Mouse (Mus musculus): ENCODE results near the gene Smarcc2. TPM values are rescaled to one million over a fixed set of nuclear protein-coding genes. Genes with fewer than 3 reads are reported as not detected.
"Not testable (repeated sequence)": the region's sequence is repeated elsewhere in the genome, so short reads cannot be mapped to it uniquely, and the experiment has no call there.

Gene Smarcc2
- polyA plus RNA-seq, 1 experiment from 2014 or later: 109 TPM

DNA sequence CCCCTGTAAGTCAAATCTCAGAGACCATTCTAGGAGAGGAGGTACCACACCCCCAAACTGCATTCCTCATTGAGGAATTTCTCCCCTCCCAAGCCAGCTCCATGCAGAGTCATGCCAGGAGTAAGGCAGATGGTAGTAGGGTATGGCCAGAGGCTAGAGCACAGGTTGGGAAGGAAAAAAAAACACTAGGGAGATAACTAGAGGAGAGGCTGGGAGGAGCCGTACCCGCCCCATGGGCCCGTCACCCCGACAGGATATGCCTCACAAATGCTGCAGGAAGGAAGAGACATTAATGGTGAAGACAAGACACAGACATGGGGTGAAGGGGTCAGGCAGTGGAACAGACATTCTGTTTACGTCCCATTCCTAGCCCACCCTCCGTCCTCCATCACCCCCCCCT lies 32.4 kb downstream of the Smarcc2 start:
- H3K4me3 ChIP-seq (ENCODE audit: low read depth, low read length): peak overlapping the region; percentile 11
- H3K4me2 ChIP-seq (ENCODE audit: low read depth, low read length): 0 out of 2 replicates have a peak overlapping the region, but pooled peaks have one; percentile 14
- no peak for DNase-seq (ENCODE audit: low spot score)
- WGBS: 77% methylated on average over 6 of the region's 6 CpGs
- H3K27ac ChIP-seq (replicated peaks; ENCODE audit: low read depth, low read length): no peak overlapping the region
- H3K36me3 ChIP-seq (replicated peaks; ENCODE audit: control insufficient read depth, insufficient read depth, low read depth, low read length): peaks cover 15% of the 10 kb centered on the region
- no peak for ATAC-seq (replicated peaks; ENCODE audit: insufficient number of reproducible peaks, low FRiP score, low TSS enrichment, low read depth)
- H3K4me1 ChIP-seq (ENCODE audit: control insufficient read depth, insufficient read depth, low read length): peaks cover 4% of the 10 kb centered on the region; the same call in 1 of the 2 replicates
- no peaks in the 10 kb centered on the region for H3K27me3 ChIP-seq (ENCODE audit: control insufficient read depth, insufficient read depth, low read length)
- no peak overlapping the region for H3K9ac ChIP-seq (replicated peaks; ENCODE audit: low read length)
- no peaks in the 10 kb centered on the region for H3K9me3 ChIP-seq (replicated peaks; ENCODE audit: control insufficient read depth, low read length)

DNA sequence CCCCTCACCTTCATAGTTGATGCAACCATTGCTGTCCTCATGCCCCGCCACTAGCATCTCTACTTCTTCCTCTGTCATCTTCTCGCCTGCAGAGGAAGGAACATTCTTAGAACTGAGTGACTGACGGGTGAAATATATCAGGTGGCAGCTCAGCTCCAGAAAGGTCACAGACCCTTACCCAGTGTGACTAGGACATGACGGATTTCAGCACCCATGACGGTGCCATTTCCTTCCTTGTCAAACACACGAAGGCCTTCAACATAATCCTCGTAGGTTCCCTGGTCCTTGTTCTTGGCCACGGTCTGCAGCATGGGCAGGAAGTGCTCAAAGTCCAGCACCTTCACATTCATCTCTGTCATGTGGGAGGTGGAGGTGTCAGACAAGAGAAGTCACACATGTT lies 33.0 kb downstream of the Smarcc2 start:
- WGBS: 77% methylated on average over 8 of the region's 8 CpGs
- H3K9me3 ChIP-seq (replicated peaks; ENCODE audit: control insufficient read depth, low read length); H3K27me3 ChIP-seq (ENCODE audit: control insufficient read depth, insufficient read depth, low read length); ATAC-seq (replicated peaks; ENCODE audit: insufficient number of reproducible peaks, low FRiP score, low TSS enrichment, low read depth); H3K27ac ChIP-seq (replicated peaks; ENCODE audit: low read depth, low read length); DNase-seq (ENCODE audit: low spot score); H3K4me1 ChIP-seq (ENCODE audit: control insufficient read depth, insufficient read depth, low read length); H3K9ac ChIP-seq (replicated peaks; ENCODE audit: low read length): not testable (repeated sequence)
- H3K36me3 ChIP-seq (replicated peaks; ENCODE audit: control insufficient read depth, insufficient read depth, low read depth, low read length): peaks cover 13% of the 10 kb centered on the region
- peak overlapping the region; percentile 73 for H3K4me2 ChIP-seq (ENCODE audit: low read depth, low read length)
- peak overlapping the region; percentile 67 for H3K4me3 ChIP-seq (ENCODE audit: low read depth, low read length)

DNA sequence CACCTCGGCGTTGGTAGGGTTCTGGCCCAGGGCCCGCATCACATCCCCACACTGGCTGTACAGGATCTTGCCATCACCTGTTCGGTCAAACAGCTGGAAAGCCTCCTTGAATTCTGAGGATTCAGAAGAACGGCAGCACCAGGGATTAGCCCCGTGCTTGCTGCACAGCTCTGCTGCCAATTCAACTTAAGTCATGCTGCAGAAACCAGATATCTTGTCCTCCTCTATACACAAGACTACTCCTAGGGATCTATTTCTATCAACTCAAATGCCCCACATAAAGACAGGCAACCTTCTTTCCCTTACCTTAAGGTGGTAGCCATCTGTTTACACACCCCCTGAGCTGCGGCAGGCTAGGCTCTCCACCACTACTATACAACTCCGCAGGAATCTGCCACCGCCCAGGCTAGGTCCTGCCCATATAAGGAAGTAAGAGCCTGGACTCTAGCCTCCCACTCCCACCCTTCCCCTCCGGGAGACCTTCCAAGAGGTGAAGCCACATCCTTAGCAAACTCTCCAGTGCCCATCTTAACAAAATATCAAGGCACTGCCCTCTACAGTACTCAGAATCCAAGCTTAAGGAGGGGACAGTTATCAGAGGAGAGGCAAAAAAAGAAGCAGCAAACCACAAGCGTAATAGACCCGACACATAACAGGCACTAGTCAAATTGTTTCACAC lies 33.7 kb downstream of the Smarcc2 start:
- whole genome bisulfite sequencing: 31% methylated on average over 12 of the region's 12 CpGs
- peak; percentile 40; the same call in 1 of the 2 replicates for ATAC-seq (replicated peaks; ENCODE audit: insufficient number of reproducible peaks, low FRiP score, low TSS enrichment, low read depth)

DNA sequence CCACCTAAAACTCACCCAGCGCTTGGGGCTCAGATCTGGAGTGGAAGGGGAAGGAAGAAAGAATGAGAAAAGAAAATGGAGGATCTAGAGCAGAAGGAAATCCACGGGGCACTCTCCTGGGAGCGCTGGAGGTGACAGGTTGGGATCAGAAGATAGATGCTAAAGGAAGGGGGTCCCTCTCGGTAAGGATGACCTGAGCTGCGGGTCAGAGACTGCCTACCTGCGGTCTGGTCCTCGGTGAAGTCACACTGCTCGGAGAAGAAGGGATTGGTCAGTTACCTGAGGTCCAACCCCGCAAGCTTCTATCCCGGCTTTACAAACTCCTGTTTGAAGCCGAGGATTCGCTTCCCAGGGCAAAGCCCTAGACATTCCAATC lies 34.3 kb downstream of the Smarcc2 start:
- Histone ChIP-seq H3K9ac (replicated peaks; ENCODE audit: low read length) (peak overlapping the region; percentile 64), H3K27me3 (ENCODE audit: control insufficient read depth, insufficient read depth, low read length) (no peaks in the 10 kb centered on the region), H3K9me3 (replicated peaks; ENCODE audit: control insufficient read depth, low read length) (no peaks in the 10 kb centered on the region), H3K36me3 (replicated peaks; ENCODE audit: control insufficient read depth, insufficient read depth, low read depth, low read length) (peaks cover 8% of the 10 kb centered on the region; the same call in 1 of the 2 replicates), H3K4me3 (ENCODE audit: low read depth, low read length) (peak overlapping the region; percentile 67), H3K4me2 (ENCODE audit: low read depth, low read length) (peak overlapping the region; percentile 73), H3K4me1 (ENCODE audit: control insufficient read depth, insufficient read depth, low read length) (peaks cover 4% of the 10 kb centered on the region; the same call in 1 of the 2 replicates), H3K27ac (replicated peaks; ENCODE audit: low read depth, low read length) (peak overlapping the region; percentile 39)
- DNase-seq (ENCODE audit: low spot score): peak; percentile 36
- peak; percentile 40 for ATAC-seq (replicated peaks; ENCODE audit: insufficient number of reproducible peaks, low FRiP score, low TSS enrichment, low read depth)
- WGBS: 3% methylated on average over 12 of the region's 12 CpGs

More for the DNA sequence above, 33.7 kb downstream of the Smarcc2 start:
- Histone ChIP-seq H3K4me3 (ENCODE audit: low read depth, low read length) (peak overlapping the region; percentile 67), H3K9ac (replicated peaks; ENCODE audit: low read length) (peak overlapping the region; percentile 64), H3K4me2 (ENCODE audit: low read depth, low read length) (peak overlapping the region; percentile 73), H3K36me3 (replicated peaks; ENCODE audit: control insufficient read depth, insufficient read depth, low read depth, low read length) (peaks cover 8% of the 10 kb centered on the region; the same call in 1 of the 2 replicates), H3K9me3 (replicated peaks; ENCODE audit: control insufficient read depth, low read length) (no peaks in the 10 kb centered on the region), H3K27me3 (ENCODE audit: control insufficient read depth, insufficient read depth, low read length) (no peaks in the 10 kb centered on the region), H3K4me1 (ENCODE audit: control insufficient read depth, insufficient read depth, low read length) (peaks cover 4% of the 10 kb centered on the region; the same call in 1 of the 2 replicates), H3K27ac (replicated peaks; ENCODE audit: low read depth, low read length) (peak overlapping the region; percentile 39)
- DNase-seq (ENCODE audit: low spot score): peak; percentile 67

DNA sequence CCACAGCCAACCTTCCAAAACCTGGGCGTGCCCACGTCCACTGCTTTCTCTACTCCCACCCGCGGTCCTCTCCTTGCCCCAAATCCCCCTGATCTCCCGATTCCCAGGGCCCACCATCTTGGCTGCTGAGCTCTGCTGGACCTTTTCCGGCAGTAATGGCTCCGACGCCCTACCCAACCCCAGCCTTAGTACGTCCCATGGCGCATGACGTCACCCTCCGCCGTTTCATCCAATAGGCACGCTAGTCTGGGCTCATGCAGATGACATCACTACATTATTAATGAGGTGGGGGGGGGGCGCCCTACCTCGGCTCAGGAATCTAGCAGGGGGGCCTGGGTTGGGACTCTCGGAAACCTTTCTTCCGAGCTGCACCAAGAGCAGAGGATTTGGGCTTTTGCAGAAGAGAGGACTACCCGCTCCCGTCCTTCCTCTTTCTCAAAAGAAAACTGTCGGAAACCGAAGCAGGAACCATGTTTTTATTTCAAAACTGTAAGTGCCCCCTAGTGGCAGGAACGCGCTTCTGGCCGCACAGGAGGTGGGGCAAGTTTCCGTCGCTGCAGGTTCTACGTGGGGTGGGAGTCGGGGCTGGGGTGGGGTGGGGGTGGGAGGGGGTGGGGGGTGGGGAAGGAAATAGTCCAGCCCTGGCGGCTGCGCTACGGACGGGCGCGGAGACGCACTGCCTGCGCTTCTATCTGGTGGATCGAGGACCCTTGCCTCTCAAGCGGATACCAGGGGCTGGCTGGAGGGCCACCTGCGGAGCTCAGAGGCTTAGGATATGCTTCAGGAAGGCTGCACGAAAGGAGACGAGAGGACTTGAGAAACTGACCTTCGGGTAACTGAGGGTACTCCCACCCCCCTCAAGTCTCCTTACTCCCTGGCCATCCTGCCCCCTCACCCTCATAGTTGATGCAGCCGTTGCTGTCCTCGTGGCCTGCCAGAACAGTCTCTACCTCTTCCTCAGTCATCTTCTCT lies 34.9 kb downstream of the Smarcc2 start, which contains the start of gene Myl6:
Gene Myl6 (minus strand): TSS at position 451 of the 972 bp plus-strand sequence.
- no peaks in the 10 kb centered on the region for H3K27me3 ChIP-seq (ENCODE audit: control insufficient read depth, insufficient read depth, low read length)

DNA sequence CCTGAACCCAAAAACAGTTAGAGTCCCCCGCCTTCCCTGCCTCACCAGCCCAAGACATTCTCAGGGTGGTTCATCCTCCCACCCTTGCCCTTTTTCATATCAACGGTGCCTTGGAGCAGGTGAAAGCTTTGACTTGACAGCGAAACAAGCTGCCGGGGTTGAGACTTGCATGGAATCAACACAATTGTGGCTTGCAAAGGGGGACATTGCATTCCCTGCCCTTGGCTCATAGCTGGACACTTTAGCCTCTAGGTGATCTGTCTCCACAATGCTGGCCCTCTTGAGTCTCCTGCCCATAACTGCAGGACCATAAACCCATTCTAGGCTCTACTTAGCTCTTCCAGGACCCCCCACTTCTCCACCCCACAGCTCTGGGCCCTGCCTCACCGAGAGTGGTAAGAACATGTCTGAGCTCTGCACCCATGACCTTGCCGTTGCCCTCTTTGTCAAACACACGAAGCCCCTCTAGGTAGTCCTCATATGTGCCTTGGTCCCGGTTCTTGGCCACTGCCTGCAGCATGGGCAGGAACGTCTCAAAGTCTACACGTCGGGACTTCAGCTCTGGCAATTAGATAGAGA lies 35.7 kb downstream of the Smarcc2 start:
- peaks cover 4% of the 10 kb centered on the region; the same call in 1 of the 2 replicates for H3K4me1 ChIP-seq (ENCODE audit: control insufficient read depth, insufficient read depth, low read length)
- H3K9me3 ChIP-seq (replicated peaks; ENCODE audit: control insufficient read depth, low read length): no peaks in the 10 kb centered on the region
- no peak for DNase-seq (ENCODE audit: low spot score)
- peak overlapping the region; percentile 56; the same call in 1 of the 2 replicates for H3K27ac ChIP-seq (replicated peaks; ENCODE audit: low read depth, low read length)
- peak overlapping the region; percentile 79 for H3K9ac ChIP-seq (replicated peaks; ENCODE audit: low read length)
- H3K4me2 ChIP-seq (ENCODE audit: low read depth, low read length): peak overlapping the region; percentile 83
- ATAC-seq (replicated peaks; ENCODE audit: insufficient number of reproducible peaks, low FRiP score, low TSS enrichment, low read depth): no peak
- peak overlapping the region; percentile 67 for H3K4me3 ChIP-seq (ENCODE audit: low read depth, low read length)
- no peaks in the 10 kb centered on the region for H3K27me3 ChIP-seq (ENCODE audit: control insufficient read depth, insufficient read depth, low read length)
- peaks cover 3% of the 10 kb centered on the region; the same call in 1 of the 2 replicates for H3K36me3 ChIP-seq (replicated peaks; ENCODE audit: control insufficient read depth, insufficient read depth, low read depth, low read length)
- 55% methylated on average over 11 of the region's 11 CpGs for WGBS

More for the DNA sequence above, 34.9 kb downstream of the Smarcc2 start, which contains the start of gene Myl6:
- peak within 1 kb of the TSS; percentile 59 for H3K27ac ChIP-seq (replicated peaks; ENCODE audit: low read depth, low read length)
- peak; percentile 92 for ATAC-seq (replicated peaks; ENCODE audit: insufficient number of reproducible peaks, low FRiP score, low TSS enrichment, low read depth)
- H3K9ac ChIP-seq (replicated peaks; ENCODE audit: low read length): peak within 1 kb of the TSS; percentile 79
- no peaks in the 10 kb centered on the region for H3K9me3 ChIP-seq (replicated peaks; ENCODE audit: control insufficient read depth, low read length)
- peak within 1 kb of the TSS; percentile 83 for H3K4me2 ChIP-seq (ENCODE audit: low read depth, low read length)
- peaks cover 4% of the 10 kb centered on the region; the same call in 1 of the 2 replicates for H3K4me1 ChIP-seq (ENCODE audit: control insufficient read depth, insufficient read depth, low read length)
- WGBS: 0% methylated on average over 45 of the region's 45 CpGs
- peaks cover 8% of the 10 kb centered on the region; the same call in 1 of the 2 replicates for H3K36me3 ChIP-seq (replicated peaks; ENCODE audit: control insufficient read depth, insufficient read depth, low read depth, low read length)
- peak within 1 kb of the TSS; percentile 67 for H3K4me3 ChIP-seq (ENCODE audit: low read depth, low read length)
- peak; percentile 99 for DNase-seq (ENCODE audit: low spot score)

DNA sequence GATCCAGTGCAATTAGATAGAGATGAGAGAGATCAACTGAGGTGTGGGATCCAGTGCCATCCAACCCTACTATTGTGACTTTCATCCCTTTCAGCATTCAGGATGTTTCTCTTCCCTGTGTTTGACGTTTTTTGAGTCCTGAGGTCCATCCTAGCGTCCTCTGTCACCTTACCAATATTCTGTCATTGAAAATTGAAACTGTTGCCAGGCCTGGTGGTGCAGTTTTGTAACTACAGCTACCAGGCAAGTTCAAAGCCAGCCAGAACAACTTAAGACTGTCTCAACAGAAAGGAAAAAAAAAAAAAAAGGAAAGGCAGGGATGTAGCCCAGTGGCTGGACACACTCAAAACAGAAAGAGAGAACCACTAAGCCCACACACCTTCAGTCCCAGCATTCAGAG lies 36.2 kb downstream of the Smarcc2 start:
- H3K4me3 ChIP-seq (ENCODE audit: low read depth, low read length): no peak overlapping the region
- DNase-seq (ENCODE audit: low spot score) (no peak), ATAC-seq (replicated peaks; ENCODE audit: insufficient number of reproducible peaks, low FRiP score, low TSS enrichment, low read depth) (no peak)
- H3K9me3 ChIP-seq (replicated peaks; ENCODE audit: control insufficient read depth, low read length): no peaks in the 10 kb centered on the region
- no peak overlapping the region for H3K4me2 ChIP-seq (ENCODE audit: low read depth, low read length)
- H3K27ac ChIP-seq (replicated peaks; ENCODE audit: low read depth, low read length): no peak overlapping the region
- peaks cover 4% of the 10 kb centered on the region; the same call in 1 of the 2 replicates for H3K4me1 ChIP-seq (ENCODE audit: control insufficient read depth, insufficient read depth, low read length)
- H3K27me3 ChIP-seq (ENCODE audit: control insufficient read depth, insufficient read depth, low read length): no peaks in the 10 kb centered on the region
- no peak overlapping the region for H3K9ac ChIP-seq (replicated peaks; ENCODE audit: low read length)
- WGBS: 77% methylated on average over 2 of the region's 2 CpGs
- no peaks in the 10 kb centered on the region; the same call in 1 of the 2 replicates for H3K36me3 ChIP-seq (replicated peaks; ENCODE audit: control insufficient read depth, insufficient read depth, low read depth, low read length)
